Mouse (Mus musculus) embryonic facial prominence, embryonic 12.5 days (tissue): ENCODE measurements around the gene Fem1a. TPM values are rescaled to one million over a fixed set of nuclear protein-coding genes. Genes with fewer than 3 reads are reported as not detected.
A peak's percentile ranks its signal among the peaks of the same experiment; 100 is the strongest.

Experiments used
- ATAC-seq: fragments of 200-750 bp; cut with Nextera tagmentation; 2 replicates; pipeline ENCODE4 v1.8.0; 2017; ENCODE audit not compliant: insufficient number of reproducible peaks, insufficient read depth, low FRiP score, low TSS enrichment
- H3K27ac ChIP-seq: fragments of 300-500 bp; sonication (generic); 2 replicates; pipeline ENCODE4 v1.5.1; 2016; ENCODE audit warnings: mild to moderate bottlenecking
- H3K27me3 ChIP-seq: fragments of 300-500 bp; sonication (generic); 2 replicates; pipeline ENCODE4 v1.6.1; 2016; ENCODE audit warnings: mild to moderate bottlenecking, moderate library complexity
- H3K36me3 ChIP-seq: fragments of 300-500 bp; sonication (generic); 2 replicates; pipeline ENCODE4 v1.6.1; 2016; ENCODE audit warnings: mild to moderate bottlenecking
- H3K4me1 ChIP-seq: fragments of 300-500 bp; sonication (generic); 2 replicates; pipeline ENCODE4 v1.6.1; 2016
- H3K4me2 ChIP-seq: fragments of 300-500 bp; sonication (generic); replicated peaks from 2 replicates; pipeline ENCODE4 v1.6.1; 2016; ENCODE audit warnings: mild to moderate bottlenecking, moderate library complexity
- H3K4me3 ChIP-seq: fragments of 300-500 bp; sonication (generic); 2 replicates; pipeline ENCODE4 v1.5.1; 2016; ENCODE audit warnings: mild to moderate bottlenecking
- H3K9ac ChIP-seq: fragments of 300-500 bp; sonication (generic); 2 replicates; pipeline ENCODE4 v1.6.1; 2016; ENCODE audit warnings: mild to moderate bottlenecking, moderate library complexity
- H3K9me3 ChIP-seq: fragments of 300-500 bp; sonication (generic); 2 replicates; pipeline ENCODE4 v1.6.1; 2016; ENCODE audit warnings: mild to moderate bottlenecking, moderate library complexity
- WGBS: fragments of 180-500 bp; shearing (Covaris S2); methylation state at CpG from one replicate; pipeline ENCODE4 v1.1.7; 2016; 5-methylcytosine and 5-hydroxymethylcytosine counted together
- polyA plus RNA-seq: library from polyadenylated mRNA; unstranded; fragments of >200 nt; fragmentation: Nextera tagmentation; extraction: Ambion mirVana; gene quantifications from 2 replicates; pipeline ENCODE4 v1.2.1, GENCODE M21; 2016

The Fem1a gene
- polyA plus RNA-seq, 1 experiment from 2014 or later, result 15.3 TPM

- no peak for ATAC-seq
- Histone ChIP-seq H3K4me3 (no peak overlapping the region), H3K36me3 (no peaks in the 10 kb centered on the region), H3K9me3 (no peaks in the 10 kb centered on the region), H3K27ac (no peak overlapping the region), H3K4me2 (no peak overlapping the region), H3K27me3 (no peaks in the 10 kb centered on the region), H3K9ac (no peak overlapping the region), H3K4me1 (peaks cover 10% of the 10 kb centered on the region)
- WGBS, result 88% methylated on average over 19 of the region's 19 CpGs
These were observed 37.6 kb downstream of the Fem1a start for GRCm38 (mm10) chr17:56294241-56294640.

- Histone ChIP-seq H3K27ac (no peak overlapping the region), H3K4me2 (no peak overlapping the region), H3K27me3 (no peaks in the 10 kb centered on the region), H3K9me3 (no peaks in the 10 kb centered on the region), H3K4me1 (peaks cover 5% of the 10 kb centered on the region), H3K9ac (no peak overlapping the region), H3K4me3 (no peak overlapping the region), H3K36me3 (no peaks in the 10 kb centered on the region)
- no peak for ATAC-seq
- 68% methylated on average over 1 of the region's 1 CpGs for WGBS
These were observed 39.6 kb downstream of the Fem1a start for GRCm38 (mm10) chr17:56296201-56296600.

- no peaks in the 10 kb centered on the region for H3K36me3 ChIP-seq
- H3K9ac ChIP-seq, result no peak overlapping the region
- no peak for ATAC-seq
- no peak overlapping the region for H3K27ac ChIP-seq
- H3K9me3 ChIP-seq, result no peaks in the 10 kb centered on the region
- H3K4me2 ChIP-seq, result no peak overlapping the region
- no peak overlapping the region for H3K4me3 ChIP-seq
- H3K27me3 ChIP-seq, result no peaks in the 10 kb centered on the region
- WGBS, result 88% methylated on average over 1 of the region's 1 CpGs
- H3K4me1 ChIP-seq, result peaks cover 8% of the 10 kb centered on the region
These were observed 41.6 kb downstream of the Fem1a start for GRCm38 (mm10) chr17:56298238-56298637.

- Histone ChIP-seq H3K4me3 (no peak within 1 kb of the TSS), H3K27ac (no peak within 1 kb of the TSS), H3K36me3 (no peaks in the 10 kb centered on the region), H3K27me3 (no peaks in the 10 kb centered on the region), H3K4me1 (peaks cover 15% of the 10 kb centered on the region), H3K4me2 (no peak within 1 kb of the TSS), H3K9ac (no peak within 1 kb of the TSS), H3K9me3 (no peaks in the 10 kb centered on the region)
- 92% methylated on average over 9 of the region's 9 CpGs for WGBS
- ATAC-seq, result no peak
These were observed 43.6 kb downstream of the Fem1a start, which contains the start of gene Arrdc5 for GRCm38 (mm10) chr17:56300186-56300585. Gene Arrdc5 (minus strand): TSS chr17:56300286.

GRCm38 (mm10) chr17:56302363-56302996 lies 45.9 kb downstream of the Fem1a start:
- WGBS, result 27% methylated on average over 13 of the region's 13 CpGs
- H3K27me3 ChIP-seq, result no peaks in the 10 kb centered on the region

GRCm38 (mm10) chr17:56303160-56303846 lies 46.7 kb downstream of the Fem1a start, which contains the start of gene Uhrf1:
Gene Uhrf1 (plus strand): TSS chr17:56303321.
- Histone ChIP-seq H3K36me3 (peaks cover 24% of the 10 kb centered on the region), H3K9me3 (no peaks in the 10 kb centered on the region), H3K4me3 (peak within 1 kb of the TSS; percentile 79), H3K27me3 (no peaks in the 10 kb centered on the region), H3K4me2 (peak within 1 kb of the TSS; percentile 95), H3K27ac (peak within 1 kb of the TSS; percentile 90), H3K4me1 (peaks cover 34% of the 10 kb centered on the region), H3K9ac (peak within 1 kb of the TSS; percentile 77)
- WGBS, result 1% methylated on average over 43 of the region's 43 CpGs
- ATAC-seq, result peak; percentile 69

More at GRCm38 (mm10) chr17:56302363-56302996, 45.9 kb downstream of the Fem1a start:
- Histone ChIP-seq H3K9me3 (no peaks in the 10 kb centered on the region), H3K9ac (0 out of 2 replicates have a peak overlapping the region, but pooled peaks have one; percentile 8), H3K4me1 (peaks cover 34% of the 10 kb centered on the region), H3K4me3 (peak overlapping the region; percentile 79; the same call in 1 of the 2 replicates), H3K4me2 (peak overlapping the region; percentile 95), H3K36me3 (peaks cover 16% of the 10 kb centered on the region), H3K27ac (peak overlapping the region; percentile 90)
- ATAC-seq, result 0 out of 2 replicates have a peak, but pooled peaks have one; percentile 4

GRCm38 (mm10) chr17:56303847-56304586 lies 47.4 kb downstream of the Fem1a start:
- H3K27me3 ChIP-seq, result no peaks in the 10 kb centered on the region
- peak; percentile 85 for ATAC-seq
- H3K4me3 ChIP-seq, result peak overlapping the region; percentile 79
- peaks cover 30% of the 10 kb centered on the region for H3K36me3 ChIP-seq
- WGBS, result under 1% methylated on average over 68 of the region's 68 CpGs
- peak overlapping the region; percentile 77 for H3K9ac ChIP-seq
- peaks cover 34% of the 10 kb centered on the region for H3K4me1 ChIP-seq
- peak overlapping the region; percentile 95 for H3K4me2 ChIP-seq
- H3K9me3 ChIP-seq, result no peaks in the 10 kb centered on the region
- peak overlapping the region; percentile 90 for H3K27ac ChIP-seq

- WGBS, result 9% methylated on average over 11 of the region's 11 CpGs
- no peaks in the 10 kb centered on the region for H3K9me3 ChIP-seq
- ATAC-seq, result no peak
- H3K4me2 ChIP-seq, result peak overlapping the region; percentile 95
- H3K27me3 ChIP-seq, result no peaks in the 10 kb centered on the region
- H3K27ac ChIP-seq, result peak overlapping the region; percentile 66; the same call in 1 of the 2 replicates
- H3K4me1 ChIP-seq, result peaks cover 34% of the 10 kb centered on the region
- H3K4me3 ChIP-seq, result peak overlapping the region; percentile 79
- H3K9ac ChIP-seq, result peak overlapping the region; percentile 77
- peaks cover 37% of the 10 kb centered on the region for H3K36me3 ChIP-seq
These were observed 48.1 kb downstream of the Fem1a start for GRCm38 (mm10) chr17:56304718-56305117.

GRCm38 (mm10) chr17:56305156-56305555 lies 48.5 kb downstream of the Fem1a start:
- Histone ChIP-seq H3K9me3 (no peaks in the 10 kb centered on the region), H3K4me2 (peak overlapping the region; percentile 95), H3K27me3 (no peaks in the 10 kb centered on the region), H3K9ac (peak overlapping the region; percentile 77), H3K27ac (peak overlapping the region; percentile 18), H3K4me3 (peak overlapping the region; percentile 79), H3K4me1 (peaks cover 34% of the 10 kb centered on the region), H3K36me3 (peaks cover 41% of the 10 kb centered on the region)
- WGBS, result 36% methylated on average over 8 of the region's 9 CpGs
- no peak for ATAC-seq

GRCm38 (mm10) chr17:56305826-56306225 lies 49.2 kb downstream of the Fem1a start:
- H3K4me2 ChIP-seq, result peak overlapping the region; percentile 95
- H3K36me3 ChIP-seq, result peaks cover 48% of the 10 kb centered on the region
- H3K4me3 ChIP-seq, result peak overlapping the region; percentile 79
- H3K9me3 ChIP-seq, result no peaks in the 10 kb centered on the region
- peak overlapping the region; percentile 18; the same call in 1 of the 2 replicates for H3K27ac ChIP-seq
- ATAC-seq, result no peak
- H3K4me1 ChIP-seq, result peaks cover 34% of the 10 kb centered on the region
- 71% methylated on average over 8 of the region's 8 CpGs for WGBS
- H3K27me3 ChIP-seq, result no peaks in the 10 kb centered on the region
- H3K9ac ChIP-seq, result peak overlapping the region; percentile 77

GRCm38 (mm10) chr17:56308088-56308487 lies 51.5 kb downstream of the Fem1a start:
- H3K9me3 ChIP-seq, result no peaks in the 10 kb centered on the region
- no peak overlapping the region for H3K4me2 ChIP-seq
- H3K36me3 ChIP-seq, result peaks cover 69% of the 10 kb centered on the region
- 0 out of 2 replicates have a peak overlapping the region, but pooled peaks have one; percentile 4 for H3K27ac ChIP-seq
- H3K4me3 ChIP-seq, result no peak overlapping the region
- H3K27me3 ChIP-seq, result no peaks in the 10 kb centered on the region
- peaks cover 26% of the 10 kb centered on the region for H3K4me1 ChIP-seq
- 77% methylated on average over 6 of the region's 6 CpGs for WGBS
- ATAC-seq, result no peak
- H3K9ac ChIP-seq, result no peak overlapping the region
